Mouse (Mus musculus) 416B (cell line): ENCODE measurements at regions not wholly inside any gene's neighbourhood (a gene's known extent, or its start where the extent isn't known, plus 50 kb on each side); places are given as distances from the start of the nearest gene placed in this dataset.

Source experiments
- DNase-seq: peaks from one replicate; pipeline ENCODE4 v3.0.0; 2011; ENCODE audit warnings: low read depth

DNA sequence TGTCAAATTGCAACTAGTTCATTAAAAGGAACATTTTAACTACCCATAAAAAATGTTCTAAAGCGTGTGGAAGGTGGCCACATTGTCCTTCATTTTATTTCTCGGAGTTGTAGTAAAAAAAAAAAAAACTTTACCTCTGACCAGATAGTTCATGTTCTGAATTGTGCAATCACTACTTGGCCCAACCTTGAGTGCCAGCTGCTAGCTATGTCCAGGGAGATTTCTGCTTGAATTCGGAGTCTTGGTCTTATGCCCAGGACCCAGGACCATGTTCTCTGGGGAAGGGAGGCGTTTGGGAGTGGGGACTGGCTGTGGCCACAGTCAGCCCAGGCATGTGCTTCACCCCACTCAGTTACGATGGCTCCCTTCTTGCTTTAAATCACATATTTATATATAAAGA is 54.9 kb upstream of the Atp1b3 start:
- DNase-seq = peak; percentile 52

DNA sequence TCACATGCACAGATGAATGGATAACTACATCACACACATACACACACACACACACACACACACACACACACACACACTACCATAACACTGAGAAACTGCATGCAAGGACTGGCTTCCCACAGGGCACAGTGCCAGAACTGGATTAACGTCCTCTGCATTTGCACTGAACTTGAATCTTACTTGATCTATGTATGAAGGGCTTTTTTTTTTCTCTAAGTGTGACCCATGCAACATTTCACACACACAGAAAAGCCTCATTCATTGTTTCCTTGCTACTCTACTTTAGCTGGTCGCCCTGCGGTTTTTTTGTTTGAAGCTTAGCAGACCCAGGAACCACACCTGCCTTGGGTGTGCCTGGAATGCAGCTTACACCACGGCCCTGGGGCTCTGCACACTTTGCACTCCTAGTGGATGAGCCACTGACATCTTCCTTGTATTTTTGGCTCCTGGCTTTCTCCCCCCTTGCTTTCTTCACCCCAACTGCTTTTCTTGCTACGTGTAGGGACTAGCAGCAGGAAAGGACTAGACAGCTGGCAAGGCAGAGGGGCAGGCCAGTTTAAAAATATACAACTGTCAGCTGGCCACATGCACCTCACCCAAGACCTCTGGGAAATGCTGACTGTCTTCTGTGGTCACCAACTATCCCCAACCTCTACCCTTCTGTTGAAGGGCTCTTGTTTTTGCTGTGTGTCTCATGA is 51.8 kb upstream of the Atp1b3 start:
- DNase-seq = peak; percentile 78
